Mouse (Mus musculus): Measurements from ENCODE around the gene Txndc5. TPM values are rescaled to one million over a fixed set of nuclear protein-coding genes. Genes with fewer than 3 reads are reported as not detected.

Txndc5 gene
- total and polyA plus RNA-seq, 2 experiments: 97.9 to 126 TPM

- no peaks in the 10 kb centered on the region for H3K79me2 ChIP-seq (ENCODE audit: control insufficient read depth, insufficient read depth, low read length)
- no peak overlapping the region for H3K9ac ChIP-seq (ENCODE audit: low read depth, low read length)
- no peaks in the 10 kb centered on the region for H3K36me3 ChIP-seq (ENCODE audit: control insufficient read depth, insufficient read depth, low read length)
- no peaks in the 10 kb centered on the region for H3K4me1 ChIP-seq (ENCODE audit: control insufficient read depth, insufficient read depth, low read length)
- no peaks in the 10 kb centered on the region for H3K27me3 ChIP-seq (ENCODE audit: control insufficient read depth, insufficient read depth, low read length)
- WGBS: 79% methylated on average over 5 of the region's 5 CpGs
- DNase-seq (ENCODE audit: extremely low read depth, low read depth, low spot score): no peak
- H3K4me3 ChIP-seq (ENCODE audit: insufficient read depth, low read depth, low read length): no peak overlapping the region
- no peak for TF ChIP-seq CTCF (IDR thresholded peaks at IDR 0.05; ENCODE audit: low read depth, low read length)
- H3K27ac ChIP-seq (replicated peaks; ENCODE audit: insufficient read depth, low read depth, low read length): no peak overlapping the region
Observed at GRCm38 (mm10) chr13:38548681-38549080, 20.1 kb upstream of the Txndc5 start.

GRCm38 (mm10) chr13:38547717-38548116 lies 19.1 kb upstream of the Txndc5 start:
- no peak for TF ChIP-seq POLR2A (IDR thresholded peaks at IDR 0.05; ENCODE audit: extremely low read depth, insufficient read depth, low read length)
- no peak for TF ChIP-seq CTCF (IDR thresholded peaks at IDR 0.05; ENCODE audit: low read depth, low read length)
- H3K4me1 ChIP-seq (ENCODE audit: control insufficient read depth, insufficient read depth, low read length): no peaks in the 10 kb centered on the region
- no peak overlapping the region for H3K4me3 ChIP-seq (ENCODE audit: insufficient read depth, low read depth, low read length)
- H3K27me3 ChIP-seq (ENCODE audit: control insufficient read depth, insufficient read depth, low read length): no peaks in the 10 kb centered on the region
- no peak overlapping the region for H3K27ac ChIP-seq (replicated peaks; ENCODE audit: insufficient read depth, low read depth, low read length)
- H3K36me3 ChIP-seq (ENCODE audit: control insufficient read depth, insufficient read depth, low read length): no peaks in the 10 kb centered on the region
- no peaks in the 10 kb centered on the region for H3K79me2 ChIP-seq (ENCODE audit: control insufficient read depth, insufficient read depth, low read length)
- WGBS: 88% methylated on average over 5 of the region's 5 CpGs
- H3K9ac ChIP-seq (ENCODE audit: low read depth, low read length): no peak overlapping the region
- DNase-seq (ENCODE audit: extremely low read depth, low read depth, low spot score): no peak

GRCm38 (mm10) chr13:38546754-38547153 lies 18.1 kb upstream of the Txndc5 start:
- 86% methylated on average over 4 of the region's 4 CpGs for WGBS
- Histone ChIP-seq H3K27me3 (ENCODE audit: control insufficient read depth, insufficient read depth, low read length) (no peaks in the 10 kb centered on the region), H3K4me1 (ENCODE audit: control insufficient read depth, insufficient read depth, low read length) (no peaks in the 10 kb centered on the region), H3K36me3 (ENCODE audit: control insufficient read depth, insufficient read depth, low read length) (no peaks in the 10 kb centered on the region), H3K4me3 (ENCODE audit: insufficient read depth, low read depth, low read length) (no peak overlapping the region), H3K79me2 (ENCODE audit: control insufficient read depth, insufficient read depth, low read length) (no peaks in the 10 kb centered on the region), H3K27ac (replicated peaks; ENCODE audit: insufficient read depth, low read depth, low read length) (no peak overlapping the region), H3K9ac (ENCODE audit: low read depth, low read length) (no peak overlapping the region)
- TF ChIP-seq POLR2A (IDR thresholded peaks at IDR 0.05; ENCODE audit: extremely low read depth, insufficient read depth, low read length) (no peak), CTCF (IDR thresholded peaks at IDR 0.05; ENCODE audit: low read depth, low read length) (no peak)
- DNase-seq (ENCODE audit: extremely low read depth, low read depth, low spot score): no peak

GRCm38 (mm10) chr13:38545460-38545859 lies 16.8 kb upstream of the Txndc5 start:
- TF ChIP-seq CTCF (IDR thresholded peaks at IDR 0.05; ENCODE audit: low read depth, low read length) (no peak), POLR2A (IDR thresholded peaks at IDR 0.05; ENCODE audit: extremely low read depth, insufficient read depth, low read length) (no peak)
- no peaks in the 10 kb centered on the region for H3K36me3 ChIP-seq (ENCODE audit: control insufficient read depth, insufficient read depth, low read length)
- no peak overlapping the region for H3K9ac ChIP-seq (ENCODE audit: low read depth, low read length)
- no peaks in the 10 kb centered on the region for H3K27me3 ChIP-seq (ENCODE audit: control insufficient read depth, insufficient read depth, low read length)
- no peak overlapping the region for H3K4me3 ChIP-seq (ENCODE audit: insufficient read depth, low read depth, low read length)
- no peaks in the 10 kb centered on the region for H3K79me2 ChIP-seq (ENCODE audit: control insufficient read depth, insufficient read depth, low read length)
- H3K27ac ChIP-seq (replicated peaks; ENCODE audit: insufficient read depth, low read depth, low read length): no peak overlapping the region
- DNase-seq (ENCODE audit: extremely low read depth, low read depth, low spot score): no peak
- 84% methylated on average over 3 of the region's 3 CpGs for WGBS
- no peaks in the 10 kb centered on the region for H3K4me1 ChIP-seq (ENCODE audit: control insufficient read depth, insufficient read depth, low read length)

GRCm38 (mm10) chr13:38544769-38545445 lies 16.3 kb upstream of the Txndc5 start:
- TF ChIP-seq POLR2A (IDR thresholded peaks at IDR 0.05; ENCODE audit: extremely low read depth, insufficient read depth, low read length): no peak
- Histone ChIP-seq H3K9ac (ENCODE audit: low read depth, low read length) (no peak overlapping the region), H3K79me2 (ENCODE audit: control insufficient read depth, insufficient read depth, low read length) (no peaks in the 10 kb centered on the region), H3K4me3 (ENCODE audit: insufficient read depth, low read depth, low read length) (no peak overlapping the region), H3K27me3 (ENCODE audit: control insufficient read depth, insufficient read depth, low read length) (no peaks in the 10 kb centered on the region), H3K36me3 (ENCODE audit: control insufficient read depth, insufficient read depth, low read length) (no peaks in the 10 kb centered on the region), H3K27ac (replicated peaks; ENCODE audit: insufficient read depth, low read depth, low read length) (no peak overlapping the region), H3K4me1 (ENCODE audit: control insufficient read depth, insufficient read depth, low read length) (no peaks in the 10 kb centered on the region)
- 83% methylated on average over 8 of the region's 8 CpGs for WGBS
- DNase-seq (ENCODE audit: extremely low read depth, low read depth, low spot score): no peak

- Histone ChIP-seq H3K79me2 (ENCODE audit: control insufficient read depth, insufficient read depth, low read length) (no peaks in the 10 kb centered on the region), H3K4me3 (ENCODE audit: insufficient read depth, low read depth, low read length) (no peak overlapping the region), H3K4me1 (ENCODE audit: control insufficient read depth, insufficient read depth, low read length) (no peaks in the 10 kb centered on the region), H3K9ac (ENCODE audit: low read depth, low read length) (no peak overlapping the region), H3K27ac (replicated peaks; ENCODE audit: insufficient read depth, low read depth, low read length) (no peak overlapping the region), H3K27me3 (ENCODE audit: control insufficient read depth, insufficient read depth, low read length) (no peaks in the 10 kb centered on the region), H3K36me3 (ENCODE audit: control insufficient read depth, insufficient read depth, low read length) (no peaks in the 10 kb centered on the region)
- TF ChIP-seq CTCF (IDR thresholded peaks at IDR 0.05; ENCODE audit: low read depth, low read length) (no peak), POLR2A (IDR thresholded peaks at IDR 0.05; ENCODE audit: extremely low read depth, insufficient read depth, low read length) (no peak)
- no peak for DNase-seq (ENCODE audit: extremely low read depth, low read depth, low spot score)
- 94% methylated on average over 8 of the region's 8 CpGs for whole genome bisulfite sequencing
Observed at GRCm38 (mm10) chr13:38543455-38544125, 15.0 kb upstream of the Txndc5 start.
